Mouse (Mus musculus) cerebellum, adult 2 months (tissue): Measurements from ENCODE around the gene Pde4dip.

ENCODE experiments used
- CTCF ChIP-seq: fragments of 200-500 bp; IDR thresholded peaks from 2 replicates; pipeline ENCODE4 v1.5.1; 2011; ENCODE audit warnings: low read depth, mild to moderate bottlenecking, control low read depth, low read length, moderate library complexity, borderline replicate concordance; ENCODE audit not compliant: insufficient read depth
- POLR2A ChIP-seq: fragments of 200-500 bp; IDR thresholded peaks from 2 replicates; pipeline ENCODE4 v1.6.1; 2011; ENCODE audit warnings: low read length, control low read depth, borderline replicate concordance; ENCODE audit not compliant: insufficient read depth

- TF ChIP-seq CTCF (no peak), POLR2A (no peak)
Observed at GRCm38 (mm10) chr3:97818383-97818982, 70.0 kb downstream of the Pde4dip start.
